Mouse (Mus musculus) CD4-positive, CD25-positive, alpha-beta regulatory T cell, adult 4 months (primary cell): Measurements from ENCODE around the gene 1700080E11Rik. TPM values are rescaled to one million over a fixed set of nuclear protein-coding genes. Genes with fewer than 3 reads are reported as not detected.
"Not testable (repeated sequence)": the region's sequence is repeated elsewhere in the genome, so short reads cannot be mapped to it uniquely, and the experiment has no call there.

Experiments
- ATAC-seq: one replicate; pipeline ENCODE4 v1.8.0; 2017
- polyA plus RNA-seq, 2 experiments: library from polyadenylated mRNA; unstranded; fragments of 100-300 nt; shearing (Covaris generic); gene quantifications; one replicate each; pipeline ENCODE4 v1.2.1; 2017

Gene 1700080E11Rik
- not detected for polyA plus RNA-seq

DNA sequence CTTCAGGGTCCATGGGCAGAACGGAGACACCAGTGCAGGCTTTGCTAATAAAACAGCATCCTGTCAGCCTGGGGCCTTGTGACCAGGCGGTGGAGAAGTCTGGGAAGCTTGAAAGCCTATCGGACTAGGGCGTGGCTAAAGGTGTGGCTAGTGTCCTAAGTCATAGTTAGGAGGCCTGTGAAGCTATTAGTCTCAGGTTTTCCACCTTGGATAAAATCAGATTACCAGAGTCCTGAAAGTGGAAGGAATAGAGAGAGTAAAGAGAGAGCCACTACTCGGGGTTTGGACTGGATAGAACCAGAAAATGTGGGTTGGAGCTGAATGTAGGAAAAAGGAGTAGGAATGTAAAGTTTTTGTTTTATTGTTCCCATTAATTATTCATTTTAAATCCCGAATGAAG lies at the start of gene 1700080E11Rik:
Gene 1700080E11Rik (minus strand): TSS at position 101 of the 400 bp plus-strand sequence.
- ATAC-seq = no peak

DNA sequence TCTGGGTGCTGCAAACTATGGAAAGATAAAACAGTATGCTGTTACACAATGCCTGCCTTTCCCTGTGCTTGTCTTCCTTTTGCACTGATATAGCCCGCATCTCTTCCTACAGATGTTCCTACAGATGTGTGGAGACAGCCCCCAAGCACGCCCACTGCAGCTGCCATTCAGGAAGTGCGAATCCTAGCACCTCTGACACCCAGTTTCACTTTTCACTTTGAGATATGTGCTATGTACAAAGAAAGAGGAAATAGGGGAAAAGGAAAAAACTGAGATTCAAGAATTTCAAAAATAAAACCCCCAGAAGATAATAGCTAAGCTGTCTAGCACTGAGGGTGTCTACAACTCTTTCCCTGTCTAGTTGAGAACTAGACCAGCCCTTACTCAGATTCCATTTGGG lies 41.8 kb upstream of the 1700080E11Rik start:
- no peak for ATAC-seq

DNA sequence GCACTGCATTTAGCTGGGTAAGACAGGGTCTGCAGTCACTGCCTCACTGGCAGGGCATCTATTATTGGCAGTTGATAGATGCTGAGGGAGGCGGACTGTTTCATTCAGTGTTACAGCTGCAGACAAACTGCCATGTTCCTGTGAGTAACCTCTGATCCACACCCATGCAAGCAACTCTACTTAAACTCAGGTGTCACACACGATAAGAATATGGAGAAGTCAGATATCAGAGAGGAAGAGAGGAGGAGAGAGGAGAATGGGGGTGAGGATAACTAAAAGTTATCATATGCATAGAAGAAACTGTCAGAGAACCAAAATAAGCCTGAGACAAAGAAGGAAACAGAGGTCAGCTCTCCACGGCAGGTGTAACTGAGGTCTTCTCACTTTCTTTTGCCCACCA lies 37.5 kb upstream of the 1700080E11Rik start:
- no peak for ATAC-seq

DNA sequence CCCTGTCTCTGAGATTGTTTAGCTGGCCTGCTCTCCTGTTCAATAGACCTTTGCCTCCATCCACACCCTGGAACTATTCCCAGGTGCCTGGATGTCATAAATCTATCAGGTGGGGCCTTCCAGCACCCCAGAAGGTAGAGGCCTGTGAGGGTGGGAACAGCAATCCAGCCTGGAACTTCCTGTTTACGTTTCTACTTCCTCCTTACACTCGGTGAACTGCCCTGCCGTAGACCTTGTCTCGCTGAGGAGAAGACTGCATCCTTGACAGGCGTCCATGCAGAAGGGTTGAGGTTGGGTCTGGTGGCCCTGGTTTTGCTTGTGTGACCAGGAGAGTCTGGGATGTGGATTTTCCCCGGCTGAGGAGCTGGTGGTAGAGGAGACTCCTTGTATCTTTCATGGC lies 5.7 kb downstream of the 1700080E11Rik start:
- no peak for ATAC-seq

DNA sequence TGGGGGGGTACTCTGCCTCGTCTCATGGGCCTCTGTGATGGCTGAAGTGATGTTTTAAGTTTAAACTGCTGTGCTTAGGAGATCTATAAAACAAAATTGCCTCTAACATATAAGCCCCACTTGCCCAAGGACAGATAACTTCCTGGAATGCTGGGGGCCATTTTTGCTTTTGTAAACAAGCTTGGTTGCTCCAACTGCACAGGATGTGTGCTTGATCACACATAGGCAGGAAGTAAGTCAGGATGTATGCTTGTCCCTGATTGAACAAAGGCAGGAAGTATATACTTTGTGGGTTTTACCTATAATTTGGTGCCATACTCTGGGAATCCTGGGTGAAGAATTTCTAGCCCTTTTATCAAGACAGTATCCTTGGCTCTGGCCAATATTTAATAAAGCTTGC lies 8.5 kb downstream of the 1700080E11Rik start:
- ATAC-seq = no peak

DNA sequence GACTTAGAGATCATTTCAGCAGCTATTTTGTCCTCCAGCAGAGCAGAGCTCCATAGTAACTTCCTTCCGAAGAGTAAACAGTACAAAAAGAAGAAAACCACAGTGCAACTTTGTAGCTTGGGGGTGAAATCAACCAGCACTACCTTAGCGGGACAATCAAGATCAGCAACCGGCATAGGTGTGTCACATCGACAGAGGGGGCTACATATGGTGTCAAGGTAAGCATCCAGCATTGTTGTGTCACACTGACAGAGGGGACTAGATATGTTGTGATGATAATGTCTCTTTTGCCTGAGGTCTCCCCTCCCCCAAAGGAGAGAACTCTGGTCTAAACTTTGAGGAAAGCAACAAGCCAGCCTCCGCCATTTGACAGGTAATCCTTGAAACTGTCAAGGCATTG lies 10.4 kb downstream of the 1700080E11Rik start:
- ATAC-seq = no peak

DNA sequence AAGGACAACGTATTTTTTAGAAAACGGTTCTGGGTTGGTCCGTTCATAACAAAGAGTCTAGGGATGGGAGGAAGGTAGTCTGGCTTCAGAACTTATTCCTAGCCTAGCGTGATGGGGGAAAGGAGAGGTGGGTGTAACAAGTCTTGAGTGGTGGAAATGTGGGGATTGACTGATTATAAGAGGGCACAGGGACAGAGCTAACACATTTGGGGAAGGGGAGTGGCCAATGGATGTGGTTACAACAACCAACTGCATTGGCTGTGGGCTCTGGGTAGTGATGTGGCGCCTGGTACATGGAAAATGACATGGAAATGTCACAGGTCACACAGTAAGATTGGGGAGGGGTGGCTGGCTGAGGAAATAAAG lies 12.9 kb downstream of the 1700080E11Rik start:
- ATAC-seq = peak; percentile 49

DNA sequence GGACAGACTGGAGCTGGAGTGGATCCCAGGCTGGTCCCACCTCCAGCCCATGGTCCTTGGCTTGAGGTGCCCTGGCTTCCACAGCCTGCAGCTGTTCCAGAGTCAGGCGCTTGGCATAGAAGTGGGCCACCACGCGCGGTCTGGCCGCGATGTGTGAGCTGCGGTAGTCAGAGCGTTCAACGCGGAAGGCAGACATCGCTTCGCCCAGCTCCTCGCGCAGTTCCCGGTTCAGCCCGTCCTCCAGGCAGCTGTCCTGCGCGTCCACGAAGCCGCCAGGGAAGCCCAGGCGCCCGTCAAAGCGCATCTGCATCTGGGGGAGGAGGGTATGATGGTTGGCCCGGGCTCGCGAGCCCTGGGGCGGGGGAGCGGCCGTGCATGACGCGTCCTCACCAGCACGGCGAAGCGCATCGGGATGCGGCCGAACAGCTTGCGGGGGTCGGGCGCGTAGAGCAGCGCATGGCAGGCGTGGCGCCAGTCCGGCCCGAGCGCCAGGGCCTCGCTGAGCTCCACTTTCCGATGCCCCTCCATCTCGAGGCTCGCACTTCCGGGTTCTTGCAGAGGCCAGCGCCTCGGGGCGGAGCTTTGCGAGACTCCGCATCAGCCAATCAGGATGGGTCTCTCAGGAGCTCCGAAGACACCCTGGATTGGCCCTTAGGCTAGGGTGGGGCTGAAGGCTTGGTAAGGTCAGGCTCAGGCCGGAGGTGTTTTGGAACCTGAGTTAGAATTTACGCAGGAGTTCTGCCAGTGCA lies 13.5 kb downstream of the 1700080E11Rik start, which contains the start of gene Nudt16:
Gene Nudt16 (minus strand): TSS at position 572 of the 749 bp plus-strand sequence.
- peak; percentile 96 for ATAC-seq

DNA sequence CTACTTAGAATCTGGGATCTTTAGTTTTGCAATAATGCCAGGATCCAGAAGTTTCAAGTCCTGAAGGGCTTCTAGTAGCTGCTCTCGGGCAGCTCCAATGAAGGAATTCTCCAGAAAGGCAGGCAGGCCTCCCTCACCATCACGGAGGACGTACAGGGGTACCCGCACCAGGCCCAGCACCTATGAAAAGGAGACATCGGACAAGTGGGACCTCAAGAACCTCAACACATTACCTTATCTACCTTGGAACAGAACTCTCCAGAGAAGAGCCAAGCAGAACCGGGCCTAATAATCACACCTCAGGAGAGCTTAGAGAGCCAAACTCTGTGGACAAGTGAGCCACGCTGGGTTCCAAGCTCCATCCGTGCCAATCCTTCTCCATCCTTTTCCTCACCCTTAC lies 14.6 kb downstream of the 1700080E11Rik start:
- ATAC-seq = no peak

DNA sequence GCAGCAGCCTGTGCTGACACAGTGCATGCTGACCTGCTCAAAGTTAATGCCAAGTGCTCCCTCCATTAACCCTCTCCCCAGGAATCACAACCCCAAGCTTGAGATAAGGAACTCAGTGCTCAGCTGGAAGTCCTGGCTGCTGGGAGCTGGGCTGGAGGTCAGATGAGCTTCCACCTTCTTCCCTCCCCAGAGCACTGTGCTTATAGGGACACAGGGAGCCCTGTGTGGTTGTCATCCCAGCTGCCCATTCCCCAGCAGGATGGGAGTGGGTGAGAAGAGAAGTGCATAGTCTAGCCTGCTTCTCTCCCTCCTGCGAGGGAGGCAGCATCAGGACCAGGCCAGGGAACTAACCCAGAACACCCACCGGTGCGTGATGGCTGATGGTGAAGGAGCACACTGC lies 19.7 kb downstream of the 1700080E11Rik start:
- not testable (repeated sequence) for ATAC-seq

DNA sequence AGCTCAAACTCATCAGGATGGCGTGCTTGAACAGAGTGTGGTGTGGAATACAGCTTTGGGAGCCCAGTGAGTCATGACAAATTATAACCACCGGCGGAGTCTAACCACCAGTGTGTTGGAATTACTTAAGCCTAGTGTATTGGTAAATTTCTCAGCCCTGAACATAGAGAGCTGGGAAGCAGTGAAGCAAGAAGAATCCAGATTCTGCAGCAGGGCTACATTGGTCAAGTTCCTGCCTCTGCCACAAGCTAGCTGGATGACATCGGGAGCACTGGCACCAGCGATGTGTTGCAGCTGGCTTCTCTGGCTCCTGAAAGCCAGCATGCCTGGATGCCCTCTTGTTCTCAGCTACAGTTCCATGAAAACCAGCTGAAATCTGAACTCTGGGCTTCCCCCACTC lies 41.0 kb downstream of the 1700080E11Rik start:
- no peak for ATAC-seq

DNA sequence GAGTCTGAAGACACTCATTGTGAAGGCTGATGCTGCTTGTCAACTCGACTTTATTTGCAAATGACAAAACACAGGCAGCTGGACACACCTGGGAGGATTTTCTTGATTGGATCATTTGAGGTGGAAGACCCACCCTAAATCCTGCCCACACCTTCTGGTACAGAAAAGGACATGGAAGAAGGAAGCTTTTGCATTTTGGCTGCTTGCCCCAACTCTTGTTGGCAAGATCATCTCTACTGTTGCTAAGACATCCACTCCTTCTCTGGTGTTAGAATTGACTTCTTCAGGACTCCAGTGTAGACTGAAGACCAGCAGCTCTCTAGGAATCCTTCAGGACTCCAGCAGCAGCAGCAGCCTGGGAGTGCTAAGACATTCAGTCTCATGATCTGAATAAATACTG lies 43.0 kb downstream of the 1700080E11Rik start:
- ATAC-seq = no peak

DNA sequence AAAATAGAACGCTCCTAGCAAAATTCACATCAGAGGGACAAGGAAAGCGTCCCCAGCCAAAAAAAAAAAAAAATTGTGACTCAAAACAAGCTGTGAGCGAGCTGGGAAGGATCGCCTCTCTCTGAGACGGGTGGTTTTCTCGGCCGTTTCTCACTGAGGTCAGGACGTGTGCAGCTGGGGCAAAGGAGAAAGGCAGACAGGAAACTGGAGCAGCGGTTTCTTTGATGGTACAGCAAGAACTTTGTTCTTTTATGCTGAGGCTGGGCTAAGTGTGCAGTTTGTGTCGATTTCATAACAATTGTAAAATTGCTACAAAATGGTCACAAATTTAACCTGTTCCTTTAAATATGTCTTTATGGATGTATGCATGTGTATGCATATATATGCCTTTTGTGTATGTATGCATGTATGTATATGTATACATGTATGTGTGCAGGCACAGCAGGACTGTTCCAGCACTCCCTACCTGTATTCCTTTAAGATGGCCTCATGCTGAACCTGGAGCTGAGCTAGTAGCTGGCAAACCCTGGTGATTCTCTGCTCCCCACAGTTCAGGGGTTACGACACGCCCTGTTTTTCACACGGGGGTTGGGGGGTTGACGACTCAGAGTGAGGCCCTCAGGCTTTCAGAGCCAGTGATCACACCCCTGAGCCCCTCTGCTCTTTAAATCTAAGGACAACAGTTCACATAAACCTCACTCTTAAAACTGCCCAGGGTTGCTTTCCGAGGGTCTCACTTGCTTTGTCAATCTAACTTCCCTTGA lies 43.9 kb downstream of the 1700080E11Rik start:
- peak; percentile 71 for ATAC-seq

Other genes starting within 250 kb of the 1700080E11Rik start
- gene Mrpl3, start 91.9 kb downstream of the 1700080E11Rik start, polyA plus RNA-seq = 10 to 100 TPM; 25.5 to 29.2 TPM
- gene Nudt16, start 13.3 kb downstream of the 1700080E11Rik start, polyA plus RNA-seq = 10 to 100 TPM; 30.8 to 33.1 TPM